Mouse (Mus musculus) frontal cortex, postnatal 14 days (tissue): Measurements from ENCODE around the gene Creld2.

Experiments
- DNase-seq, 2 experiments: peaks; one replicate each; pipeline ENCODE4 v3.0.0; 2022; ENCODE audit warnings: low spot score in 2 of 2

The Creld2 gene

DNA sequence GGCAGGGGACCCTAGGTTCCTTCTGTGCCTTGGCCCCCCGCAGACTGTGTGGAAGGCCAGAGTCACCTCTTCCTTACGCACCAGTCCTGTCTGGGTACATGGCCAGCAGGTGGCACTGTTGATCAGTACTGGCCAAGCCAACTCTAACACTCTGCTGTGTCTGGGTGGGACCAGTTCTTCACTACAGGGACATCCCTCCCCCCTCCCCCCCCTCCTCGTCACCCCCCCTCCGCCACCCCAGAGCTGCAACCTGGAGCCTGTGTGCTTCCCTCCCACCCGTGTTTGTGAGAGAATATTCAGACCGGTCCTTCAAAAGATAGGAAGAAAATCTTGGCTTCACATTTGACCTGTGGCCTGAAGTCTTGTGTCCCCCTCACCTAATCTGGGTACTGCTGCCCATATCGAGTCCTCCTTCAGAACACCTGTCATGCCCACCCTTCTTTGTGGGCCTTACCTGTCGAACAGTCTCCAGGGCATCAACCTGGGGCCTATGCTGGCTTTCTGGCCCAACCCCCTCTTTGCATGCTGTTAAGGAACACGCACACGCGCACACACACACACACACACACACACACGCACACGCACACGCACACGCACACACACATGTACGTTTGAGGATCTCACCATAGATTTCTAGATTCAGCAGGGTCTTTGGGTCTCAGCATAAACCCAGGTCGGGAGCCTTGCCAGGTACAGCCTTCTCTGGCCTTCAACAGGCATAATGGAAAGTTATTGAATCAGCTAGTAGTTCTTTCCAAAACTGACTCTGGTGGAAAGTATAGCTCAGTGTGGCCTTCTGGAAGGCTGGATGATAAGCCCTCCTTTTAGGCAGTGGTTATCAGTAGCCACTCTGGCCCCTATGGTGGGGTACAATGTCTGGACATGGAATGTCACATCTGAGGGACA lies 9.6 kb downstream of the Creld2 start:
- DNase-seq, result peak; percentile 71 to 85

DNA sequence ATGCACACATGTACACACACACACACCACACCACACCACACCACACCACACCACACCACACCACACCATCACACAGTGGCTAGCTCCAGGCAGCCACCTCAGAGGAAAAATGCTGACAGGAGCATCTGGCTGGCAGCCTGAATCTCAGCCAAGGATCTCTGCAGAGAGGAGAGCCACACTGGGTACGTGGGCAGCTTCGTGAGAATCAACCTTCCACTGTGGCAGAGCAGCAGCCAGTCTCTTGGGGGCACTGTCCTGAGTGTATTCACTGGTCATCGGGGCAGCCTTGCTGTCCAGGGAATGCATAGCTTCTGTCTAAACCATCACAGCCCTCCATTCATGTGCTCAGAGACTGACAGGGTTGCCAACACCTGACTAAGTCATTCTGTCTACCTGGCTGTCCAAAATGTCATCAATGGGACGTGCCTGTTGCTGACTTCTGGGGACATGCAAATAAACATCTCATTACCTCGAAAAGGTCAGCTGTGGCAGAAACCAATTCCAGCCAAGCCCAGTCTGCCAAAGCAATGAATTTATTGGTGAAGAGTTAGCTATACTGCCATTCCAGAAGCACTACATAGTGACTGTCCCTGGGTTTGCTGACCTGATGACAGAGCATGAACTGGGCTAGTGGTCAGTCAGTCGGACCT lies 10.5 kb downstream of the Creld2 start:
- peak in 1 of 2 experiments; percentile 14 for DNase-seq

DNA sequence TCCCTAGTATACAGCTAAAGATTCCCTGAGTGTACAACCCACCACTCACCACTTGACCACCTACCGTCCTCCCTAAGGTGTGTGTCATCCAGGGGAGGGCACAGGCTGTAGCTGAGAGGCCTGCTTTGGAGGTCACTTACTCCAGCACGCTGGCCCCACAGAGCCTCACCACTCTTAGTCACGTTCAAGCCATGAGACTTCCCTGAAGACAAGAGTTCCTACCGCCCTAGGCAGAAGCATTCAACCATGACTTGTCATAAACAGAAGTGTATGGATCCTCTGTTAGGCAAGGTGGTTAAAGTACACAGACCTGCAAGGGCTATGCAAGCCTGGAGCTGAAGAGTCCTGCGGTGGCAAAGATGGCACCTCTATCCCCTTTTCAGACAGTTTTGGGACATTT lies 11.2 kb downstream of the Creld2 start:
- no peak for DNase-seq

DNA sequence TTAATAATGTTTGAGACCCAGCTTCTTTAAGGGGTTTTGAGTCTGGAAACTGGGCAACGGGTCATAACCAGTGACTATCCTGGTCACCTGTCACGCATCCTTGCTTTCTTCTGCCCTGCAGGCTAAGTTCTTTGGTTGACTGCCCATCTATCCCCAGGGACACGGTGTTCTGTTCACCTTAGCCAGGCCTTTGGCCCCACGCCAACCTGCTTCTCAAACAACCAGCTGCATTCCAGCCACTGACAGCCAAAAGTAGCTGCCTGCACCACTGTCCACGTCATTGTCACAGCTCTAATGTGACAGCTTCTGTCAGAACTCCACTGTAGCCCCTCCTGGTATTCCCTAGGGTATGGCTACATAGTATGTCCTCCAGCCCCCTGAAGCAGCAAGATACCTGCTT lies 12.0 kb downstream of the Creld2 start:
- DNase-seq, result no peak

DNA sequence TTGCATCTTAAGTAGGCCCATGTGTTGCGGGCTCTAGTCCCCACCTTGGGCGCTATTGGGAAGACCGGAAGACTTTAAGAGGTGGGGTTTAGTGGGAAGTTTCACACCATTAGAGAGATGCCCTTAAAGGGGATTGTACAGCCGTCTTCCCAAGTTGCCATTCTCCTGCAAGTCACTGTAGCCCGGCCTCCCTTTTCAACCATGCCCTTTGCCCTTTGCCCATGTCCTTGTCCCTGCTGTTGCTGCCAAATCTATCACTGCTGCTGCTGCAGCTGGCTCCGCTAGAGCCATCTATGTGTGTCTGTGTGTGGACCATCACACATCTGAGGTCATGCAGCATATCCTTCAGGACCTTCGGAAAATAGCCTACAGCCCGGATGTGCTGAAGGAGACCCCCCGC lies 13.1 kb downstream of the Creld2 start:
- DNase-seq, result no peak

DNA sequence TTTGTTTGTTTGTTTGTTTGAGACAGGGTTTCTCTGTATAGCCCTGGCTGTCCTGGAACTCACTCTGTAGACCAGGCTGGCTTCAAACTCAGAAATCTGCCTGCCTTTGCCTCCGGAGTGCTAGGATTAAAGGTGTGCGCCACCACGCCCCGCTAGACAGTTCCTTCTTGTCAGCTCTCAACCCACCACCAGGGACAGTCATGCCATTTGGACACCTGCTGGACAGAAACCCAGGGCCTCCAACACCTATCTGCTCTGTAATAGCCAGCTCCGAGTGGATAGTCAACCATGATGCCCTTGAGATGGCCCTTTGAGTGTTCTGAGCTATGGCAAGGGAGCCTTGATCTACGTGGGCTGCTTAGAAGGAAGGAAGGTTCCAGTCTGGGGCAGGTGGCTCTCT lies 16.6 kb downstream of the Creld2 start:
- DNase-seq, result no peak

DNA sequence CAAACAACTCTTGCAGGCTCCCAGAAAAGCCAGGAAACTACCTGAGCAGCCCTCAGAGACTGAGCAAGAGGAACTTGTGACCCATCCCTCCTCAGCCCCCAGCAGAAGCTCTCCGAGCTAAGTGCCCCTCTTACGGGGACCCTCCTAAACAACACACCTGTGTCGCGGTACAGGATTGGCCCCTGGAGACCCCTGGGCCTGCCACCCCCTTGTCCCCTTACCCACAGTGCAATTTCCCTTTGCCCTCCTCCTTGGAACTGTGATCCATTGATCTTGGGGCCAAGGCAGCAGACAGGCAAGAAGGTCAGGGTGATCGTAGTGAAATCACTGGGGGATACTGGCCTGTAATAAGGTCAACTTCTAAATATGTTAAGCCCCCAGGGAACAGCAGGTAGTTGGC lies 17.1 kb downstream of the Creld2 start:
- DNase-seq, result no peak

DNA sequence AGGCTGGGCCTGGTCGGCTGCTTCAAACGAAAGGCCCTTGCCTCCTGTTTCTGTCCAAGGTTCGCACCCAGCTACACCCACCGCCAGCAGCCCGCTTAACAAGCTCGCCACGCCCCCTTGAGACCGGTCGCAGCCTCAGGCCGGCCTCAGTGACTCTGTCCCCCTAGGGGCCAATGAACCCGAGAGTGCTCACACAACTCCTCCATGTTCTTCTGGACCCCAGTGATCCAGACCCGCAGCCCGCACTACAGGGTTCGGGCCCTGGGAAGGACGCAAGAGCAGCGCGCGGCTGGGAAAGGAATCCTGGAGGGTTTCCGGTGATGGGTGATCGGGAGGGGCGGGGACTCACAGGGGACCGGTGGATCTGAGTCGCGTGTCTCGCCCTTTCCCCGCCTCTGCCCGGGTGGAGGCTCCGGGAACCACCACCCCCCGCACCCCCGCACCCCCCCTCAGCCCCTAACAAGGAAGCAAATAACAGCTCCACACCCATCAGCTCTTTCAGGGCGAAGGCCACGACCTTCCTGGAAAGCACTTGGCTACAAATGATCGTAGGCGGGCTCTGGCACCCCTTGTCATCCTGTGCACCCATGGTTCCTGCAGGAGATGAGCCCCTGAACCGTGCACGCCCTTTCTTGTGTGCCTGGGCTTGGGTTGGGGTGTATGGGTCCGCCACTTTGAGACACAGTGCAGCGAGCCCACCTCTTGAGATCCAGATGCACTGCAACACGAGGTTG lies 17.9 kb downstream of the Creld2 start:
- peak in 1 of 2 experiments; percentile 50 for DNase-seq

DNA sequence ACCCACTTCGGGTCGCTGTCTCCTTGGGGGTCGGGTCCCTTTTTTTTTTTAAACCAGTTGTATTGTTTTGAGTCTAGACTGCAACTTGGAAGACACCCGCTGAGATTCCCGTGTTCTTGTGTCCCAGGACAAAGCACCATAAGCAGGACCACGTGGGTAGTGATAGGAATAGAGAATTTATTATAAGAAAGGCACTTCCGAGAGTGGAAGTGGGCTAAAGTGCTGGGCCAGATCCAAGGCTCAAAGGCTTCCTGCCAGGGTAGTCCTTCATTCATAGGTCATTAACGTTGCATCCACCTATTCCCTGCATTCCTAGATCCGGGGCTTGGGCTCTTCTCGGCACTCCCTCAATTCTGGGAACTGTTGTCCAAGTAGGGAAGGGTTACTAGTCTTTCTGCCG lies 18.5 kb downstream of the Creld2 start:
- DNase-seq, result no peak

DNA sequence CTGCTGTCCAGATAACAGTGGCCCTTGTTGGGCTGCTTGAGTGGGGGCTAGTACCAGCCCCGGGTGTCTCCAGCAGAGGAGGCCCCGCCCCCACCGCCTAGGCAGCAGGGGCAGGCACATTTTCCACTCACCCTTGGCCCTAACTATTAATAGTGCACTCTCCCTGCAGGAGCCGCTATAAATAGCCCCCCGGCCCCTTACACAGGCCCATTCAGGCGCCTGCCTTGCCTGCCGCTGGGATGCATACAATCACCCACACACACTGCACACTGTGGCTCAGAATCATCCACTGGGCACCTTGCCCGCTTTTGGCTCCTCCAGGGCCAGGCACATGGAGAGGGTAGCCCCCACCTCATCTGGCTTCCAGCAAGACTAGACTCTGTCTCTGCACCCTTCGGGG lies 19.8 kb downstream of the Creld2 start:
- DNase-seq, result peak; percentile 64 to 76

DNA sequence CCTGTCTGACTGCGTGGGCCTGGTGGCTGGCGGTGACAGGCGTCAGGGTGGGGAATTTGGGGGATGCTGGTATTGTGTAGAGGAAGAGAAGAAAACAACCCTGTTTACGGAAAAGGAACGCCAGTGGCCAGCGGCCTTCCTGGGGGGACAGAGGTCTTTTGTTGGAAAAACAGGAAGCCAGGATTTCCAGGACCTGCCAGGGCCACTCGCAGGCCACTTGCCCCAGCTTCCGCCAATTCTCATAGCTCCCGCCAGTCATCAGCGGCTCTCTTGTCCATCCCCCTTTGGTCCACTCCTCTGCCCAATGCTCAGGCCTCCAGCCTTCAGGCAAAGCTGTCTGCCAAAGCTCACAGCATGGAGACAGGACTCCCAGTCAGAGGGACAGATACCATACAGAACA lies 20.7 kb downstream of the Creld2 start:
- no peak for DNase-seq

DNA sequence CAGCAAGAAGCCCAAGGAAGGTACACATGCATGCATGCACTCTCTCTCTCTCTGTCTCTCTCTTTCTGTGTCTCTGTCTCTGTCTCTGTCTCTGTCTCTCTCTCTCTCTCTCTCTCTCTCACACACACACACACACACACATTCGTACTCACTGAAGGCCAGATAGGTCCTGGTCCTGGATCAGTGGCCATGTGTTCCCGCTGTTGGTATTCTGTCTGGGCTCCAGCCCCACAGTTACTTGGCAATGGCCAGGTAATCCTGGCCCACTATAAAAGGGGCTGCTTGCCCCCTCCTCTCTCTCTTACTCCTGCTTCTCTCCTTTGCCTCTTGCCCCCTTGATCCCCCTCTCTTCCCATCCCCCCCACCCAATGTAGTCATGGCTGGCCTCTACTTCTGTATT lies 21.7 kb downstream of the Creld2 start:
- DNase-seq, result no peak

DNA sequence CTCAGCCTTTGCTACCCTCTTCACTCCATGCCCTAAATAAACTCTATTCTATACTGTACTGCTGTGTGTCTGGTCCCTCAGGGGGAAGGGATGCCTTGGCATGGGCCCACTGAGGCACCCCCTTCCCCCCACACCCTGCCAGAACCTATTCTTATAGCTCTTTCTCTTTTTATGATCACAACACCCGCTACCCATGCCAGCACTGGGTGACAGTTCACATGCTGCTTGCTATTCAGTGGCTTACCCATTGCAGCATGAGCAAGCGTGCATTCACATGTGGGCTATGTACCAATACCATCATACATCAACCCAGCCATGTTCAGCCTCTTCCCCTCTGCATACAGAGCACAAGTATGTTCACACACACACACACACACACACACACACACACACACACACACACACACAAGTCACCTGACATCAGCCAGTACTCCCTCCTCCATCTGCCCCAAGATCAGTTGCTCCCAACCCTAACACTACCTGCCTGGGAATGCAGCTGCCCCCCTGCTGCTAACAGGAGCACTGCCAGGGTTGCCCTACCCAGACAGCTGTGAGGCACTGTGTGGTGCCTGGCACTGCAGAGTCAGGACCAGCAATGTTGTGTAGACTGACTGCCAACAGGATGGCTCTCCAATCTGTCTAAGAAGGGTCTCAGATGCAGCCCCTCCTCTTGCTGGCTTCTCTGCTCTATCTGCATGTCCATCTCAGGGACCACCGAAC lies 22.3 kb downstream of the Creld2 start:
- no peak for DNase-seq

DNA sequence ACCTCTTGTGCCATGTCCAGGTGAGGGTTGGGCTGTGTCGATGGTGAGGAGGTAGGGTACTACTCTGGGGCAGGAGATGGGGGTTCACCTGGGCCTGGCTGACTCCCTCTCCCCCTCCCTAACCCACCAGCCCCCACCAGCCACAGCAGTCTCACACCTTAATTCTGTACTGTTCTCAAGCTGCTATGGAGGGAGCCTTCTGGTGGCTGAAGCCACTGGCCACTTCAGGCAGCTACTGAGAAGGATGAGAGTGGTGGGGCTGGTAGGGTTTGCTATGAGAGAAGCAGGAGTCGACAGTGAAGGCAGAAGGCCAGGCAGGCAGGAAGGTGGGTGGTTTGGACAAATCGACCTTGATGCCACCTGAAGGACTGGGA lies 22.8 kb downstream of the Creld2 start:
- DNase-seq, result no peak

DNA sequence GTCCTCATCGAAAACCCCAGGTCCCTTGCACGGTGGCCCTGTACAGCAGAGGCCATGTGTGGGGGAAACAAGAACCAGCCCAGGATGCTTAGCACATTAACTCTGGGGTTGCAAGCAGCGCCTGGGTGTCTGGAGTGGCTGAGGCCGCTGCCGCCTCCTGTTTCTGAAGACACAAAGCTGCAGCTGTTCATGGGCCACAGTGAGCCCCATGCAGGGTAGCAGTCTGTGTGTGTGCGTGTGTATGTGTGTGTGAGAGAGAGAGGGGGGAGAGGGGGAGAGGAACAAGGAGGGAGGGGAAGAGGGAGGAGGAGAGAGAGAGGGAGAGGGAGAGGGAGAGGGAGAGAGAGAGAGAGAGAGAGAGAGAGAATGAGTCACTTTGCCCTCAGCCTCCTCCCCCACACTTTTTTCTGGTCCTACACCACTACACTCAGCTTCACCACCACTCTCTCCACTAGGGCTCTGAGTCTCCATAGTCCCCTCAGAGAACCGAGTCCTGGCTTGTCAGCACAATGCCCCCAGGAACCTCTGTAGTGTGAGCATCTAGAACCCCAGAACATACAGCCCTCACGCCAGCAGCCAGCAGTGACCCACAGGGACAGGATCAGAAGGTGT lies 24.1 kb downstream of the Creld2 start:
- no peak for DNase-seq

DNA sequence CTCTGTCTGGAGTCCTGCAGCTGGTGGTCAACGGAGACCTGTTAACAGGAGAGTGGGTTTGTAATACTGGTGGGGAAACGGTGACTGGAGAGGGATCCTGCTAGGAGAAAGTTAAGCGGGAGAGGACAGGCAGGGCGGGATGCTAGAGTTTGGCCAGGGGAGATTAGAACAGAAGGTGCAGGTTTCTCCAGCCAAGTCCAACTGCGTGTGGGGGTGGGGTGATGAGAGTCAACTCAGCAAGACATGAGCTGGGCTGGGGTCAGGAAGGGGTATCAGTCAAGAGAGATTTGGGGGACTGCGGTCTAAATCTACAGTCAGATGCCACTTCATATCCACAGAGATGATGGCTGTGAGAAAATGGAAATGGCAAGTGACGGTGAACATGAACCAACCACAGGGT lies 25.5 kb downstream of the Creld2 start:
- no peak for DNase-seq

DNA sequence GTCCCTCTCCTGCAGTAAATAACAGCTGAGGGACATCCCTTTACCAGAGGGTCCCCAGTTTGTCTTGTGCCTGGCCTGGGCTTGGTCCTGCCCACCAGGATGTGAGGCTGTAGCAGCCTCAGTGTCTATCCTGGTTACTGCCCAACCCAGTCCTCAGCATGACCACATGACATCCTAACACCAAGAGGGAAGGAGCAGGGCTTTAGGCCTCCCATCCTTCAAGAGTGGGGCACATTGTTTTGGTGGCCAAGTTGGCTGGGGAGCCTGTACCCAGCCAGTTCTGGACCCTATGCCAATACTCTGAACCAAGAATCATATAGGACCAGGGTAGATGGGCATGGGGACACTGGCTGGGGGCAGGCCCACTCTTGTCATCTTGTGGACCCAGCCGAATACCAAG lies 29.2 kb downstream of the Creld2 start:
- no peak for DNase-seq

DNA sequence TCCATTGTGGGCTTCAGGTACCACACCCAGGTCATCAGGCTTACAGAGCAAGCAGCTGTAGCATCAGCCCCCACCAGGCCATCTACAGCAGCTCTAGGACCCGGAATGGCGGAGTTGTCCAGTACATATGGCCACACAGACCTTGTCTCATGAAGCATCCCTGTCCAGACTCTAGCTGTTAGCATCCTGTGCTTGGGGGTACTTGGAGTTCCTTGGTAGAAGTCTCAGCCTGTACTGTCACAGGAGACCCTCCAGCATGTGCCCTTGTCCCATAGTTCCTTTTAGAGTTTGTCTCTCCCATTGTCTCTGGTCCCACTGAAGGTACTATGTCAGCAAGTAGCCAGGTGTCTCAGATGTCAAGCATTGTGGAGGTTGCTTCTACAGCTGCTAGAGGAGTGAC lies 30.2 kb downstream of the Creld2 start:
- no peak for DNase-seq

DNA sequence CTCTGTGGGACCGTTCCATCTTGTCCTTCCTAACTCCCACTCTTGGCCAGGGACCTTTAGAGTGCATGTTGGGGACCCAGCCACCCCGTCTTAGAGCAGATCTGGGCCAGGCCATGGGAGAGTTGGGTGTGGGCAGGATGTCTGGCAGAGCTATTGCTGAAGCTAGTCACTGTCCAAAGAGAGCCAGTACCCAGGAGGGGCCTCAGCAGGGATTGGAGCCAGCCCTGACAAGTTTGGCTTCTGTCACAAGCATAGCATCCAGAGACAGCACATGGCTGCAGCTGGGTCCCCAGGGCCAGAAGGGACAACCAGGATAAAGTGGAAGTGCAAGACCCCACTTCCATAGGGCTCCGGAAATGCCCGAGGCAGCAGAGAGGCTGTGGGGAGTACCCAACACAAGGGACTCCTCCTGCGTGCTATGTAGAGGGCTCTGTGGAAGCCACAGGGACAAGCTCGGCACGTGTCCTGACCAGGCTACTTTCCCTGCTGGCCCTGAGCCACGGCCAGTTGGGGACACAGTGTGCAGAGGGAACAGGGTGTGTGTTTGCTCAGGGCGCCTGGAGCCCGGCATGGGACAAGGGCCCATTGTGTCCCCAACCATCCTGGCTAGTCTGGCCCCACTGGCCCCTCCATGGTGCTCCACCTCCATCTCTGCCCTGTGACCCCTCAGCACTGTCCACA lies 30.8 kb downstream of the Creld2 start:
- DNase-seq, result peak; percentile 65 to 79

DNA sequence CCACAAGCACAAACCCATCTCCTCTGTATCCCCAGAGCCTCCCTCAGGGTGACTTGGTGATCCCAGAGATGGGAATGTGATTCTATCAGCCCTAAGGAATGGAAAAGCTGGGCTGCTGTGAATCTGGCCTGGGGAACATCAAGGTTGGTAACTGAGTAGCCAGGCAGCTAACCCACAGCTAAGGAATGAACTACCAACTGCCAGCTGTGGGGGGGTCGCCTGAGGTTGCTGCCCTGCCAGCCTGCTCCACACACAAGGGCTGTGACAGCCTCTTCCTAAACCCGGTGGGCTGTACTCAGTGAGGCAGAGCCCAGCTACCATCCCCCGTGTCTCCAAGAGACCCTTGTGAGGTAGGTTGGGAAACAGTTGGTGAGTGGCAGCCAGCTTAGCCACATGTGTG lies 31.6 kb downstream of the Creld2 start:
- no peak for DNase-seq

DNA sequence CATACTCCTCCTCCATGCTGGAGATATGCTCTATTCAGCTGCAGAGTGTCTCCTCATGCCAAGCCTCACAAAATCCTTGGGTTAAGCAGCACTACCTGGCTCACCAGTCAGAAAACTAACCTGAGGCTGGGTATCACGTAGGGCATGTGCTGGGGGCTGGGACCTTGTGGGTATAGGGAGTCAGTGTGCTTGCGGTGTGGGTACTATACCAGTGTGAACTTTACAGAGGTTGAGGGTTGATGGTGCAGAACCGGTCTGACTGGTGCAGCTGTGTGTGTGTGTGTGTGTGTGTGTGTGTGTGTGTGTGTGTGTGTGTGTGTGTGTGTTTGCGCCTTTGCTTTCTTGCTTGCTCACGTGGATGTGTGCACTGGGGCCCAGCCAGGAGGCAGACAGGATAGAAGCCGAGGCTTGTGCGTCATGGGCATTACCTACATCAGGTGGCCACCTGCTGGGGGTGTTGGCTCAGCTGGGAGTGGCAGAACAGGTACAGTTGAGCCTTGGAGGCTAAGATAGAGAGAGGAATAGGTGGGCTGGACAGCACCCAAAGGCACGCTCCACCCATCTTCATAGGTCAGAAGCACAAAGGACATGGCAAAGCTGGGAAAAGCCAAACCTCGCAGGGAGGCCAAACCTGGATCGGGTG lies 32.2 kb downstream of the Creld2 start:
- no peak for DNase-seq
